Mouse (Mus musculus): ENCODE results near the gene Ttc25.

GRCm38 (mm10) chr11:100588462-100588861 lies 43.1 kb downstream of the Ttc25 start:
- TF ChIP-seq CTCF (IDR thresholded peaks at IDR 0.05; ENCODE audit: borderline replicate concordance, insufficient read depth, low read depth, low read length) (no peak), POLR2A (IDR thresholded peaks at IDR 0.05; ENCODE audit: borderline replicate concordance, insufficient read depth, low read length) (no peak)
